Mouse (Mus musculus) heart, embryonic 13.5 days (tissue): ENCODE data around the gene Pmm2. TPM values are rescaled to one million over a fixed set of nuclear protein-coding genes. Genes with fewer than 3 reads are reported as not detected.

ENCODE experiments used
- ATAC-seq: fragments of 200-750 bp; cut with Nextera tagmentation; 2 replicates; pipeline ENCODE4 v1.8.0; 2017; ENCODE audit warnings: moderate TSS enrichment; ENCODE audit not compliant: insufficient number of reproducible peaks, low FRiP score, low TSS enrichment; ENCODE audit errors: extremely low read depth
- H3K27ac ChIP-seq: fragments of 300-500 bp; sonication (generic); replicated peaks from 2 replicates; pipeline ENCODE4 v1.5.1; 2015; ENCODE audit warnings: moderate library complexity, mild to moderate bottlenecking, inconsistent platforms
- H3K27me3 ChIP-seq: fragments of 300-500 bp; sonication (generic); replicated peaks from 2 replicates; pipeline ENCODE4 v1.6.1; 2015; ENCODE audit warnings: mild to moderate bottlenecking, inconsistent platforms
- H3K36me3 ChIP-seq: fragments of 300-500 bp; sonication (generic); 2 replicates; pipeline ENCODE4 v1.6.1; 2015; ENCODE audit warnings: mild to moderate bottlenecking, inconsistent platforms
- H3K4me1 ChIP-seq: fragments of 300-500 bp; sonication (generic); 2 replicates; pipeline ENCODE4 v1.6.1; 2015; ENCODE audit warnings: inconsistent platforms
- H3K4me2 ChIP-seq: fragments of 300-500 bp; sonication (generic); 2 replicates; pipeline ENCODE4 v1.6.1; 2015; ENCODE audit warnings: inconsistent platforms, mild to moderate bottlenecking, moderate library complexity
- H3K4me3 ChIP-seq: fragments of 300-500 bp; sonication (generic); 2 replicates; pipeline ENCODE4 v1.5.1; 2015; ENCODE audit warnings: moderate library complexity, mild to moderate bottlenecking, inconsistent platforms
- H3K9ac ChIP-seq: fragments of 300-500 bp; sonication (generic); 2 replicates; pipeline ENCODE4 v1.6.1; 2015; ENCODE audit warnings: inconsistent platforms, mild to moderate bottlenecking, moderate library complexity
- H3K9me3 ChIP-seq: fragments of 300-500 bp; sonication (generic); 2 replicates; pipeline ENCODE4 v1.6.1; 2016; ENCODE audit warnings: inconsistent platforms
- WGBS: fragments of 180-500 bp; shearing (Covaris S2); methylation state at CpG from one replicate; pipeline ENCODE4 v1.1.7; 2015; ENCODE audit warnings: mixed read lengths; 5-methylcytosine and 5-hydroxymethylcytosine counted together
- polyA plus RNA-seq: library from polyadenylated mRNA; unstranded; fragments of >200 nt; fragmentation: Nextera tagmentation; extraction: Ambion mirVana; gene quantifications from 2 replicates; pipeline ENCODE4 v1.2.1, GENCODE M21; 2015

Pmm2 gene
- polyA plus RNA-seq, 1 experiment from 2014 or later, result 38.1 TPM

- Histone ChIP-seq H3K9ac (peak overlapping the region; percentile 82), H3K4me3 (peak overlapping the region; percentile 69), H3K9me3 (no peaks in the 10 kb centered on the region), H3K36me3 (peaks cover 7% of the 10 kb centered on the region), H3K27ac (peak overlapping the region; percentile 85), H3K27me3 (peaks cover 8% of the 10 kb centered on the region), H3K4me2 (peak overlapping the region; percentile 79), H3K4me1 (peaks cover 72% of the 10 kb centered on the region)
- no peak for ATAC-seq
- 11% methylated on average over 14 of the region's 15 CpGs for whole genome bisulfite sequencing
These were observed 32.9 kb downstream of the Pmm2 start for GRCm38 (mm10) chr16:8670041-8671035.

GRCm38 (mm10) chr16:8671551-8672349, 34.3 kb downstream of the Pmm2 start, which contains the start of gene Carhsp1:
Gene Carhsp1 (minus strand): TSS chr16:8672155.
- H3K27me3 ChIP-seq, result peaks cover 8% of the 10 kb centered on the region

GRCm38 (mm10) chr16:8672350-8672687, 34.8 kb downstream of the Pmm2 start:
- H3K36me3 ChIP-seq, result peaks cover 4% of the 10 kb centered on the region; the same call in 1 of the 2 replicates
- peak overlapping the region; percentile 69 for H3K4me3 ChIP-seq
- peak overlapping the region; percentile 85; the same call in 1 of the 2 replicates for H3K27ac ChIP-seq
- peaks cover 8% of the 10 kb centered on the region for H3K27me3 ChIP-seq
- no peak for ATAC-seq
- H3K4me2 ChIP-seq, result peak overlapping the region; percentile 79
- H3K4me1 ChIP-seq, result peaks cover 52% of the 10 kb centered on the region
- H3K9me3 ChIP-seq, result no peaks in the 10 kb centered on the region
- peak overlapping the region; percentile 82 for H3K9ac ChIP-seq
- WGBS, result under 1% methylated on average over 18 of the region's 18 CpGs

More at GRCm38 (mm10) chr16:8671551-8672349, 34.3 kb downstream of the Pmm2 start, which contains the start of gene Carhsp1:
- no peaks in the 10 kb centered on the region for H3K9me3 ChIP-seq
- peak within 1 kb of the TSS; percentile 79 for H3K4me2 ChIP-seq
- peaks cover 4% of the 10 kb centered on the region; the same call in 1 of the 2 replicates for H3K36me3 ChIP-seq
- H3K9ac ChIP-seq, result peak within 1 kb of the TSS; percentile 82
- WGBS, result under 1% methylated on average over 67 of the region's 67 CpGs
- H3K4me1 ChIP-seq, result peaks cover 58% of the 10 kb centered on the region
- peak within 1 kb of the TSS; percentile 85 for H3K27ac ChIP-seq
- peak within 1 kb of the TSS; percentile 69 for H3K4me3 ChIP-seq
- ATAC-seq, result peak; percentile 86

GRCm38 (mm10) chr16:8672811-8673210, 35.3 kb downstream of the Pmm2 start:
- ATAC-seq, result no peak
- Histone ChIP-seq H3K4me3 (0 out of 2 replicates have a peak overlapping the region, but pooled peaks have one; percentile 69), H3K27ac (no peak overlapping the region), H3K4me1 (peaks cover 47% of the 10 kb centered on the region), H3K9me3 (no peaks in the 10 kb centered on the region), H3K36me3 (peaks cover 4% of the 10 kb centered on the region; the same call in 1 of the 2 replicates), H3K27me3 (peaks cover 8% of the 10 kb centered on the region), H3K4me2 (peak overlapping the region; percentile 79), H3K9ac (no peak overlapping the region)

- Histone ChIP-seq H3K27me3 (peaks cover 8% of the 10 kb centered on the region), H3K36me3 (peaks cover 4% of the 10 kb centered on the region; the same call in 1 of the 2 replicates), H3K9me3 (no peaks in the 10 kb centered on the region), H3K9ac (no peak overlapping the region), H3K27ac (no peak overlapping the region), H3K4me3 (no peak overlapping the region), H3K4me2 (no peak overlapping the region), H3K4me1 (peaks cover 46% of the 10 kb centered on the region)
- 67% methylated on average over 6 of the region's 6 CpGs for WGBS
- ATAC-seq, result no peak
These were observed 35.9 kb downstream of the Pmm2 start for GRCm38 (mm10) chr16:8673343-8673742.

- ATAC-seq, result no peak
These were observed 36.7 kb downstream of the Pmm2 start for GRCm38 (mm10) chr16:8674165-8674564.

GRCm38 (mm10) chr16:8675559-8675958, 38.1 kb downstream of the Pmm2 start:
- no peaks in the 10 kb centered on the region for H3K9me3 ChIP-seq
- no peak overlapping the region for H3K27ac ChIP-seq
- peaks cover 24% of the 10 kb centered on the region for H3K4me1 ChIP-seq
- no peak overlapping the region for H3K4me3 ChIP-seq
- H3K27me3 ChIP-seq, result peaks cover 8% of the 10 kb centered on the region
- H3K36me3 ChIP-seq, result no peaks in the 10 kb centered on the region
- no peak overlapping the region for H3K4me2 ChIP-seq
- ATAC-seq, result no peak
- WGBS, result 74% methylated on average over 8 of the region's 8 CpGs
- H3K9ac ChIP-seq, result no peak overlapping the region

More at GRCm38 (mm10) chr16:8674165-8674564, 36.7 kb downstream of the Pmm2 start:
- H3K27me3 ChIP-seq, result peaks cover 8% of the 10 kb centered on the region
- H3K9me3 ChIP-seq, result no peaks in the 10 kb centered on the region
- H3K27ac ChIP-seq, result no peak overlapping the region
- H3K9ac ChIP-seq, result 0 out of 2 replicates have a peak overlapping the region, but pooled peaks have one; percentile 15
- H3K4me3 ChIP-seq, result no peak overlapping the region
- 4% methylated on average over 8 of the region's 8 CpGs for WGBS
- peaks cover 2% of the 10 kb centered on the region; the same call in 1 of the 2 replicates for H3K36me3 ChIP-seq
- H3K4me1 ChIP-seq, result peaks cover 38% of the 10 kb centered on the region
- H3K4me2 ChIP-seq, result peak overlapping the region; percentile 42

- Histone ChIP-seq H3K9me3 (no peaks in the 10 kb centered on the region), H3K27me3 (peaks cover 8% of the 10 kb centered on the region), H3K36me3 (no peaks in the 10 kb centered on the region), H3K4me3 (no peak overlapping the region), H3K4me2 (no peak overlapping the region), H3K9ac (no peak overlapping the region), H3K4me1 (peaks cover 17% of the 10 kb centered on the region), H3K27ac (no peak overlapping the region)
- no peak for ATAC-seq
- 67% methylated on average over 2 of the region's 2 CpGs for WGBS
These were observed 38.8 kb downstream of the Pmm2 start for GRCm38 (mm10) chr16:8676228-8676627.

GRCm38 (mm10) chr16:8676800-8677199, 39.3 kb downstream of the Pmm2 start:
- ATAC-seq, result no peak
- Histone ChIP-seq H3K4me1 (peaks cover 14% of the 10 kb centered on the region; the same call in 1 of the 2 replicates), H3K4me2 (no peak overlapping the region), H3K4me3 (no peak overlapping the region), H3K27me3 (peaks cover 8% of the 10 kb centered on the region), H3K9ac (no peak overlapping the region), H3K27ac (no peak overlapping the region), H3K9me3 (no peaks in the 10 kb centered on the region), H3K36me3 (no peaks in the 10 kb centered on the region)
- WGBS, result 51% methylated on average over 4 of the region's 4 CpGs

- ATAC-seq, result no peak
- H3K36me3 ChIP-seq, result no peaks in the 10 kb centered on the region
- H3K27me3 ChIP-seq, result peaks cover 7% of the 10 kb centered on the region
- no peak overlapping the region for H3K4me2 ChIP-seq
- 55% methylated on average over 5 of the region's 5 CpGs for WGBS
- no peaks in the 10 kb centered on the region for H3K9me3 ChIP-seq
- H3K9ac ChIP-seq, result no peak overlapping the region
- no peak overlapping the region for H3K4me3 ChIP-seq
- peaks cover 7% of the 10 kb centered on the region; the same call in 1 of the 2 replicates for H3K4me1 ChIP-seq
- no peak overlapping the region for H3K27ac ChIP-seq
These were observed 40.6 kb downstream of the Pmm2 start for GRCm38 (mm10) chr16:8678035-8678434.

GRCm38 (mm10) chr16:8678676-8679075, 41.2 kb downstream of the Pmm2 start:
- no peak for ATAC-seq
- Histone ChIP-seq H3K27me3 (peaks cover under 1% of the 10 kb centered on the region; the same call in 1 of the 2 replicates), H3K4me2 (no peak overlapping the region), H3K9ac (no peak overlapping the region), H3K36me3 (no peaks in the 10 kb centered on the region), H3K4me1 (peaks cover 7% of the 10 kb centered on the region; the same call in 1 of the 2 replicates), H3K4me3 (no peak overlapping the region), H3K27ac (no peak overlapping the region), H3K9me3 (no peaks in the 10 kb centered on the region)
- 77% methylated on average over 4 of the region's 4 CpGs for WGBS
